Mouse (Mus musculus) lung, embryonic 14.5 days (tissue): ENCODE measurements at regions not wholly inside any gene's neighbourhood (a gene's known extent, or its start where the extent isn't known, plus 50 kb on each side); places are given as distances from the start of the nearest gene placed in this dataset.
"Not testable (repeated sequence)": the region's sequence is repeated elsewhere in the genome, so short reads cannot be mapped to it uniquely, and the experiment has no call there.

Source experiments
- ATAC-seq: fragments of 200-750 bp; cut with Nextera tagmentation; 2 replicates; pipeline ENCODE4 v1.8.0; 2017; ENCODE audit warnings: mild to moderate bottlenecking, moderate TSS enrichment, moderate library complexity; ENCODE audit not compliant: insufficient read depth
- DNase-seq: peaks from one replicate; pipeline ENCODE4 v3.0.0-alpha.2; 2015
- H3K27ac ChIP-seq: fragments of 300-500 bp; sonication (generic); 2 replicates; pipeline ENCODE4 v1.5.1; 2014; ENCODE audit warnings: low read depth, mild to moderate bottlenecking, moderate library complexity
- H3K27me3 ChIP-seq: fragments of 300-500 bp; sonication (generic); 2 replicates; pipeline ENCODE4 v1.6.1; 2014; ENCODE audit warnings: low read length, control low read depth; ENCODE audit not compliant: insufficient read depth
- H3K36me3 ChIP-seq: fragments of 300-500 bp; sonication (generic); 2 replicates; pipeline ENCODE4 v1.6.1; 2014; ENCODE audit warnings: control low read depth; ENCODE audit not compliant: insufficient read depth
- H3K4me1 ChIP-seq: fragments of 300-500 bp; sonication (generic); 2 replicates; pipeline ENCODE4 v1.6.1; 2014; ENCODE audit warnings: antibody characterized with exemption, control low read depth; ENCODE audit not compliant: insufficient read depth
- H3K4me2 ChIP-seq: fragments of 300-500 bp; sonication (generic); 2 replicates; pipeline ENCODE4 v1.6.1; 2014; ENCODE audit warnings: mild to moderate bottlenecking
- H3K4me3 ChIP-seq: fragments of 300-500 bp; sonication (generic); 2 replicates; pipeline ENCODE4 v1.5.1; 2014; ENCODE audit warnings: low read depth, low read length
- H3K9ac ChIP-seq: fragments of 300-500 bp; sonication (generic); 2 replicates; pipeline ENCODE4 v1.6.1; 2014
- H3K9me3 ChIP-seq: fragments of 300-500 bp; sonication (generic); 2 replicates; pipeline ENCODE4 v1.6.1; 2016; ENCODE audit warnings: low read depth, low read length, control low read depth
- CTCF ChIP-seq: IDR thresholded peaks from 2 replicates; pipeline ENCODE4 v1.5.1; 2016; ENCODE audit warnings: antibody characterized with exemption, low read depth
- WGBS: fragments of 180-500 bp; shearing (Covaris S2); extraction: QIAGEN DNeasy Blood & Tissue Kit; methylation state at CpG from one replicate; pipeline ENCODE4 v1.1.7; 2014; 5-methylcytosine and 5-hydroxymethylcytosine counted together

DNA sequence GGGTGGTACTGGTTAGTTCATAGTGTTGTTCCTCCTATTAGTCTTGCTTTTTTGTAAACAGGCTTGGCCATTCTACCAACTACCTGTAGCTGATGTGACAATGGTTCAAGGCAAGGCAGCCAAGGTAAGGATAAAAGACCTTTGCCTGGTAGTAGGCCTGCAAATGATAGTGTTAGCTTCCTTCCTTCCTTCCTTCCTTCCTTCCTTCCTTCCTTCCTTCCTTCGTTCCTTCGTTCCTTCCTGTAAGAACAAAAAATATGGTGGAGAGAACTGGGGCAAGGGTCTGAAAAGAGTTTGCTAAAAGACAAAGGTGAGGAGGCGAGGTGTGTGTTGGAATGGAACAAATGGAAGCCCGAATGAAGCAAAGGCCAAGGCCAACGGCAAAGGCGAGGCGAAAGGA, 84.8 kb upstream of the Ezh2 start:
- not testable (repeated sequence) for ATAC-seq, H3K4me2 ChIP-seq, H3K4me3 ChIP-seq, H3K9ac ChIP-seq, H3K27ac ChIP-seq, H3K36me3 ChIP-seq, H3K4me1 ChIP-seq, DNase-seq, H3K27me3 ChIP-seq, H3K9me3 ChIP-seq
- 52% methylated on average over 2 of the region's 7 CpGs for WGBS

DNA sequence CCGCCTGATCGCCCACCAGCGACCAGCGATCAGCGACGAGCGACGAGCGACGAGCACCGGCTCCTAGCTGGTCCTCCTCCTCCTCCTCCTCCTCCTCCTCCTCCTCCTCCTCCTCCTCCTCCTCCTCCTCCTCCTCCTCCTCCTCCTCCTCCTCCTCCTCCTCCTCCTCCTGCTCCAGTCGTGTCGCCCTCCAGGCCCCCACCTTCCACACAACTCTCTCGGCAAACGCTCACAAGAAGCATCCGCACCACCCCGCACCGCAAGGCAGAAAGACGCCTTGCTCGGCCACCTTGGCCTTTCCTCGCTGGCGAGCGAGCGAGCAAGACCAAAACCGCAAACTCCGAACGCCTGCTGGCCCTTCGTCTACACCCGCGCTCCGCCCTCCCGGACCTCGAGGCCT, 77.6 kb upstream of the Ezh2 start:
- WGBS: 4% methylated on average over 9 of the region's 33 CpGs
- not testable (repeated sequence) for ATAC-seq, H3K27me3 ChIP-seq, H3K4me1 ChIP-seq, H3K9ac ChIP-seq, DNase-seq, H3K9me3 ChIP-seq, H3K36me3 ChIP-seq, H3K27ac ChIP-seq
- peak overlapping the region; percentile 48 for H3K4me2 ChIP-seq
- 0 out of 2 replicates have a peak overlapping the region, but pooled peaks have one; percentile 14 for H3K4me3 ChIP-seq

DNA sequence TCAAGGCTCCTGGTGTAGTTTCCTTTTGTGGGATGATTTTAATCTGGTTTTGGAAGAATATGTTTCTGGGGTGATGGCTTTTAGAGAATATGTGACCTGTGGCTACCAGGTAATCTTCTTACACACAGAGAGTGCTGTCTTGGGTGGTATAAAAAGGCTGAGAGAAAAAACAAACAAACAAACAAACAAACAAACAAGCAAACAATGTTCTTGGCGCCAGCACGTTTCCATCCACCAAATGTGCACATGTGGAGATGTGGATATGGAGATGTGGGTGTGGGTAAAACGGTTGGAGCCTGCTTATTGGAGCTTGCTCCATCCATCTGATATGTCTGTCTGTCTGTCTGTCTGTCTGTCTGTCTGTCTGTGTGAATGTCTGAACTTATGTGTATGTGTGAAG, 57.7 kb upstream of the Ezh2 start:
- not testable (repeated sequence) for H3K9me3 ChIP-seq, ATAC-seq, H3K4me2 ChIP-seq, H3K27ac ChIP-seq, H3K9ac ChIP-seq, DNase-seq, H3K27me3 ChIP-seq, H3K4me1 ChIP-seq, H3K4me3 ChIP-seq, H3K36me3 ChIP-seq
- 56% methylated on average over 2 of the region's 3 CpGs for WGBS

DNA sequence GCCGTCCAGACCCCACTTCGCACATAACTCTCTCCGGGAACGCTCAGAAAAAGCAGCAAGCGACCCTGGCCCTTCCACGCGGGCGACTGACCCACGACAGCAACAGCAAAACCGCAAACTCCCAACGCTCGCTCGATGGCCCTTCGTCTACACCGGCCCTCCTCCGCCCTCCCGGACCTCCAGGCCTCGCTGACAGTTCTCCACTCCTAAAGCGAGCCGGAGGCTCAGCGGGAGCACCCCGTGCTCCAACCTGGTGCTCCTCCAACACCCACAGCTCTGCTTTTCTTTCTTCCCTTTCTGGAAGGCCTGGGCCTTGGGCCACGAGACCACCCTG, 56.2 kb upstream of the Ezh2 start:
- peak overlapping the region; percentile 65; the same call in 1 of the 2 replicates for H3K27ac ChIP-seq
- peak; percentile 57; the same call in 1 of the 2 replicates for ATAC-seq

DNA sequence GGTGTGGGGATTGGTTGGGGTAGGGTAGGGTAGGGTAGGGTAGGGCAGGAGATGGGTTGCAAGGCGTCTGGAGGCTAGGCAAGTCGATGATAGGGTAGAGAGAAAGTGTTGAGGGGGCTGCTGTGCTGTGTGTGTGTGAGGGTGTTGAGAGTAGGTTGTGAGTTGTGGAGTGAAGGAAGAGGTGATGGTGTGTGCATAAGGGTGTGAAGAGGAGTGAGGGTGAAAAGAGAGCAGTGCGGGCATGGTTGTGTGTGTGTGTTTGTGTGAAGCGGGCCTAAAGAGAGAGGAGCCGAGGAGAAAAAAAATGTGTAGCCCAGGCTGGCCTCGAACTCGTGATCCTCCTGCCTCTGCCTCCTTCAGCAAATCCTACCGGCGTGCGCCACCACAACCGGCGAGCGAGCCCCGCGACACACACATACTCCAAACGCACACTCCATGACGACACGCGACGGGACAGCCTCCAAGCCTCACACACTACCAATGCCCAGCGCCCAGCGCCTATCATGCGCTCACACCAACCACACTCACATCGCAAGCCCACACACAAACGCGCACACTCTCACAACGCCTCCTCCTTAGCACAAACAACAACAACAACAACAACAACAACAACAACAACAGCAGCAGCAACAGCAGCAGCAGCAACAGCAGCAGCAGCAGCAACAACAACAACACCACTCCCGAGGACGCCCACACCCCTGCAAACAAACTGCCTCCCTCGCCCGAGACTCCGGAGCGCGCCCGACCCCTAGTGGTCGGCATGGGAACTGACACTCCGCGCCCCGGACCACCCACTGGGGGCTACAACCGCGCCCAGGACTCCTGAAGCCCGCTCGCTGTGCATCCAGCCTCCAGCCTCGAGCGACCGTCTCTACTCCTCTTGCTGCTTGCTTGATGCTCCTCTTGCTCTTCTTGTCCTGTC, 55.6 kb upstream of the Ezh2 start:
- no peaks in the 10 kb centered on the region for H3K36me3 ChIP-seq
- peak; percentile 99 for TF ChIP-seq CTCF
- H3K27ac ChIP-seq: peak overlapping the region; percentile 65; the same call in 1 of the 2 replicates
- H3K4me2 ChIP-seq: peak overlapping the region; percentile 75
- ATAC-seq (peak; percentile 98), DNase-seq (peak; percentile 95)
- 3% methylated on average over 46 of the region's 46 CpGs for WGBS
- no peaks in the 10 kb centered on the region for H3K4me1 ChIP-seq
- H3K9ac ChIP-seq: peak overlapping the region; percentile 60
- peak overlapping the region; percentile 58 for H3K4me3 ChIP-seq
- H3K9me3 ChIP-seq: no peaks in the 10 kb centered on the region
- no peaks in the 10 kb centered on the region for H3K27me3 ChIP-seq

More for the DNA sequence above, 56.2 kb upstream of the Ezh2 start:
- H3K4me1 ChIP-seq, H3K27me3 ChIP-seq, DNase-seq, H3K9me3 ChIP-seq, H3K36me3 ChIP-seq: not testable (repeated sequence)
- peak overlapping the region; percentile 58 for H3K4me3 ChIP-seq
- H3K4me2 ChIP-seq: peak overlapping the region; percentile 75
- peak overlapping the region; percentile 60 for H3K9ac ChIP-seq
- 1% methylated on average over 22 of the region's 23 CpGs for WGBS

DNA sequence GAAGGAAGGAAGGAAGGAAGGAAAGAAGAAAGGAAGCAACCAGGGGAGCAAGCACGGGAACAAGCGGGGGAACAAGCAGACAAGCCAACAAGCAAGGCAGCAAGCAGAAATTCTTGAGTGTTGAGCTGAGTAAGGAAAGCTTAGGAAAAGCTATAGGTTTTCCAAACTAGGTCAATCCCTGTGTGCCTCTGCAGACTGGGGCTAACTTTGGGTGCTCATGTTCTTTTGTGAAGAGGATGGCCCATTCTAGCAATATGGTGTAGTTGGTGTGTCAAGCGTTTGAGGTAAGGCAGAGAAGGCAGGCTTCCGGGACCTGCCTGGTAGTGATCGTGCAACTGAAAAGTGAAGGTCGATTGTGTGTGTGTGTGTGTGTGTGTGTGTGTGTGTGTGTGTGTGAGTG, 54.8 kb upstream of the Ezh2 start:
- H3K4me1 ChIP-seq: no peaks in the 10 kb centered on the region
- DNase-seq (no peak), ATAC-seq (no peak)
- no peak overlapping the region for H3K4me2 ChIP-seq
- 77% methylated on average over 6 of the region's 6 CpGs for WGBS
- H3K4me3 ChIP-seq: no peak overlapping the region
- H3K27me3 ChIP-seq: no peaks in the 10 kb centered on the region
- no peak overlapping the region for H3K27ac ChIP-seq
- TF ChIP-seq CTCF: no peak
- H3K9ac ChIP-seq: no peak overlapping the region
- no peaks in the 10 kb centered on the region for H3K36me3 ChIP-seq
- no peaks in the 10 kb centered on the region for H3K9me3 ChIP-seq

DNA sequence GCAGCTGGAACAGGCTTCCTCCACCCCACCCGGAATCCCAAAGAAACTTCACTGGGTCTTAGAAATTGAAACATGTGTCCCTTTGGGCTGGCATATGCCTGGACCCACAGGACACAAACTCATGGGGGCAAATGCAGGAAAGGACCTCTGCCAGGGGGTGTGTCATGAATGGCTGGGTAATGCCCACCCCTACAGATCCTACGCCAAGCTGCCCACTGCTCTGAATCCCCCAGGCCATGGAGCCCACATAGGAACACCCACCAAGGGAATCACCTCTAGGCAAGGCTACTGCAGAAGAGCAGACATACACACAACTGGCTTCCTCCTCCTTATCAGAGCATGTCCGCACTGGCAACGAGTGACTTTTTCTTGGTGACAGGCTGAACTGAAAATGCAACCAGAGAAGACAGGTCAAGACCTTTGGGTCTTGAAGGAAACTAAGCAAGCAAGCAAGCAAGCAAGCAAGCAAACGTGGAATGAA, 54.4 kb upstream of the Ezh2 start:
- H3K4me1 ChIP-seq: no peaks in the 10 kb centered on the region
- no peak overlapping the region for H3K4me3 ChIP-seq
- no peaks in the 10 kb centered on the region for H3K27me3 ChIP-seq
- no peaks in the 10 kb centered on the region for H3K36me3 ChIP-seq
- no peak overlapping the region for H3K4me2 ChIP-seq
- no peak overlapping the region for H3K27ac ChIP-seq
- WGBS: 58% methylated on average over 5 of the region's 5 CpGs
- no peak for TF ChIP-seq CTCF
- ATAC-seq (no peak), DNase-seq (no peak)
- H3K9me3 ChIP-seq: no peaks in the 10 kb centered on the region
- H3K9ac ChIP-seq: no peak overlapping the region
